Mouse (Mus musculus): ENCODE data around the gene Slc24a3.

GRCm38 (mm10) chr2:145674496-145675141 is 507.1 kb downstream of the Slc24a3 start:
- TF ChIP-seq HCFC1 (IDR thresholded peaks at IDR 0.05; ENCODE audit: borderline replicate concordance, insufficient read depth, low read length) (no peak), ZC3H11A (IDR thresholded peaks at IDR 0.05; ENCODE audit: borderline replicate concordance, low read depth, low read length) (no peak), CHD2 (IDR thresholded peaks at IDR 0.05; ENCODE audit: low read depth, low read length) (no peak), MAFK (IDR thresholded peaks at IDR 0.05; ENCODE audit: insufficient read depth, low read depth, low read length) (no peak)
